Mouse (Mus musculus): ENCODE results near the gene Med18.

- TF ChIP-seq POLR2A (IDR thresholded peaks at IDR 0.05; ENCODE audit: borderline replicate concordance, extremely low read depth, insufficient read depth, insufficient read length, poor library complexity, severe bottlenecking) (no peak), CTCF (IDR thresholded peaks at IDR 0.05; ENCODE audit: borderline replicate concordance, extremely low read depth, insufficient read depth, insufficient read length) (peak; percentile 15; the same call in 1 of the 2 replicates)
These were observed 39.0 kb downstream of the Med18 start for GRCm38 (mm10) chr4:132424765-132425164.

Measured in brain, embryonic 14.5 days (tissue).